Mouse (Mus musculus) gastrocnemius, postnatal 36 days (tissue): ENCODE measurements around the gene Camta1. TPM values are rescaled to one million over a fixed set of nuclear protein-coding genes. Genes with fewer than 3 reads are reported as not detected.

Experiments
- DNase-seq, 2 experiments: peaks; one replicate each; pipeline ENCODE4 v3.0.0; 2022
- intact Hi-C: fragments of 180-260 bp; cut with DNase I; formaldehyde crosslinking; loops from one replicate; pipeline ENCODE4 v1.15.1; 2025
- total RNA-seq, 2 experiments: library from RNA; stranded (reverse); gene quantifications; 2 replicates each; pipeline ENCODE4 v1.2.3; 2021

The Camta1 gene
- total RNA-seq, 2 experiments from 2014 or later, result 93.4 to 109 TPM

GRCm38 (mm10) chr4:151876400-151876799 is 14.7 kb upstream of the Camta1 start:
- DNase-seq, result no peak
- intact Hi-C loops, result no loop called here

GRCm38 (mm10) chr4:151863511-151863910 is 1.8 kb upstream of the Camta1 start:
- intact Hi-C loops, result loop anchor here (5.0 kb wide), 1 partner anchor 39 kb away; no protein-coding TSS in a partner anchor

DNA sequence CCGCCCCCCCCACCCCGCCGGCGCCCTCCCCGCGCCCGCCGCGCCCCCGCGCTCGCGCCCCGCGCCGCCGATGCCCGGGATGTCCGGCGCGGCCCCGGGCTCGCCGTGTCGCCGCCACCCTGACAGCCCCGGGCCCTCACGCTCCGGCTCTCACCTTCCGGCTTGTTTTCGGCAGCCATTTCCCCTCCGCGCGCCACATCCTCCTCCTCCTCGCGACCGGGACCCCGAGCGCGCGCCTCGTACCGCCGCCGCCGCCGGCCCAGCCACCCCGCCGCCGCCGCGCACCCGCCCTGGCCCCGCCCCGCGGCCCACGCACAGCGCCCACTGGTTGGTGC is 238 bp downstream of the Camta1 start:
- intact Hi-C loops, result loop anchor here (5.0 kb wide), 1 partner anchor 41 kb away; no protein-coding TSS in a partner anchor
- no peak for DNase-seq

More at GRCm38 (mm10) chr4:151863511-151863910, 1.8 kb upstream of the Camta1 start:
- no peak for DNase-seq

DNA sequence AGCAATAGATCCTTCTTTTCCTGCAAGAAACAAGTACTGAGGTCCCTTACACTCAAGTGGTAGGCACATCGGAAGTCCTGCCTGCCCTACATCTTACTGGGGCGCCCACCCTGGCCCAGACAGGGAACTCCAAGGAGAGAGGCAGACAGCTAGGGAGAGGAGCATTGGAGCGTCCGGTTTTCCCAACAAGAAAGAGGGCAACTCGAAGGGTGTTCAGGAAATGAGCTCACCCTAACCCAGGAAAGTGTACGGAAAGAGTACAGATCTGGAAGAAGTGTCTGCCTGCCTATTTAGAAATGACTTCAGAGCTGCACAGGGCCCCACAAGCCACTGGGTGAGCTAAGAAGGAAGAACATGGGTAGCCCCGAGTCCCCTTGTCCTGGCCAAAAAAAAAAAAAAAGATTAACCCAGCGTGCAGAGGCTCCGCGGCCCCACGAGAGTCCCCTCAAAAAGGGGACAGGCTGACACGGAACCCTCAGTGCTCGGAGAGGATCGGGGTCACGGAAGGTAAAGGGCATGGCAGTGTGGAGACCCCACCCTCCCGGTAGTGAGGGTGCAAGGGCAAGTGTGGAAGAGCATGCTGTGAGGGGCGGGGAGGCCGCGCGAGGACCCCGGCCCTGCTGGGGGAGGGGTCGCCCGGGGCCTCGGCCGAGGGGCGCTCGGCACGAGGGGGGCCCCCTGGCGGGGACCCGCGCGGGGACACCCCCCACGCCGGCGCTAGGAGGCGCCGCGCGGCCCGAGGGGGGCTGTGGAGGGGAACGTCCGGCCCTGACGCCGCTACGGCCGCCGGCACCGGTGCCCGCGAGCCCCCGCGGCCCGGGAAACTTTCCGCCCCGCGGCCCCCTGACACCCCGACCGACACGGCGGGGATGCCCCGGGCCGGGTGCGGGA is 990 bp downstream of the Camta1 start:
- intact Hi-C loops, result loop anchor here (5.0 kb wide), 1 partner anchor 42 kb away; no protein-coding TSS in a partner anchor
- no peak for DNase-seq

DNA sequence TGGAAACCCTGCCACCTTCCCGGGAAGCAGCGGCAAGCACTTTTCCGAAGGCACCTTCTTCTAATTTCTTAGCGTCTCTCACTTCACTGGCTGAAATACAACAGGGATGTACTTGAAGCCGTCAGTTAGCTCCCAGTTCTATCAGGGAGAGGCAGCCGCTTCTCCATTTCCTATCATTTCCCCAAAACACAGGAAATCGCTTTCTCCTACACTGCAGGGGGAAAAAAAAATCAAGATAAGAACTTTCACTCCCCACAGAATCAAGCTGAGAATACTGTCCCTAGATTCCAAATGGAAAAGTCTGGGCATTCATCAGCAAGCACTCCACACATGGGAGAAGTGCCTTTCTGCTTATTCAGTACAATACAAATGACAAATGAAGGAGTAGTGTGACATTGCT is 2.4 kb downstream of the Camta1 start:
- intact Hi-C loops, result loop anchor here (10.0 kb wide), 2 partner anchors 374 to 704 kb away; no protein-coding TSS in a partner anchor
- DNase-seq, result no peak

- DNase-seq, result no peak
- intact Hi-C loops, result loop anchor here (2.0 to 10.0 kb wide), 4 partner anchors 75 to 699 kb away; no protein-coding TSS in a partner anchor
Observed at GRCm38 (mm10) chr4:151853949-151854348, 7.7 kb downstream of the Camta1 start.

GRCm38 (mm10) chr4:151851179-151851578 is 10.5 kb downstream of the Camta1 start:
- DNase-seq, result peak in 1 of 2 experiments; percentile 13
- intact Hi-C loops, result loop anchor here (10.0 kb wide), 2 partner anchors 366 to 696 kb away; no protein-coding TSS in a partner anchor

DNA sequence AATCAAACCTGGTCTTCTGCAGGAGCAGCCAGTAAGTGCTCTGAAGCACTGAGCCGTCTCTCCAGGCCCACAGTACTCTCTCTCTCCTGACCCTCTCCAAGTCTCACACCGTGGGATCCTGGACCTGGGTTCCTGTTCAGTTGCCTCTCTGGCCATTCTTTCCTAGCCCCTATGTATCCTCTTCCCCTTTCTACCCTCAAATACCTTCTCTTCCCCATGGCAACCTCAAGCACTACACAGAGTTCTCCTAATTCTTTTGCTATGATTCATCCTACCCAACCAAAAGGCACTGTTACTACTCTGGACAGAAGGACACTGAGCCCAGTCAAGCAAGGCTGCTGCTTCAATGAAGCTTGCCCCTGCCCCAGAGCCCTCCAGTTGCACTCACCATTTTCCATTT is 19.1 kb downstream of the Camta1 start:
- intact Hi-C loops, result no loop called here
- DNase-seq, result no peak

- no peak for DNase-seq
- intact Hi-C loops, result no loop called here
Observed at GRCm38 (mm10) chr4:151838518-151838917, 23.2 kb downstream of the Camta1 start.

DNA sequence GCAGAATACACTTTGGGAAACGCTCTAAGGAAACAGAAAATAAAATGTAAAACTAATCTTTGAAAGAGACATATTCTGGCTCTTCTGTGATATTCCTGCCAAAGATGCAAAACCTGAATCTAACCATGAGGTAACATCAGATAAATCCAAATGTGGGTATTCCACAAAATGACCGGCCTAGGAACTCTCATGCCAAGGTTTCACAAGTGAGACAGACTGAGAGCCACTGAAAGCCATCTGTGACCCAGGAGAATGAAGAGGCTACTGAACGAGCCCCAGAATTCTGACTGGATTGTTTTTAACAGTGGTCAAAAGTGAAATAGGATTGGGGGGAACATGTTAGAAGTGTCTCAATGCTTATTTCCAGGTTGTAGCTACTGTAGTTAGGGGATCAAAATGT is 25.8 kb downstream of the Camta1 start:
- intact Hi-C loops, result no loop called here
- no peak for DNase-seq

- intact Hi-C loops, result no loop called here
- no peak for DNase-seq
Observed at GRCm38 (mm10) chr4:151834536-151834935, 27.1 kb downstream of the Camta1 start.

GRCm38 (mm10) chr4:151833940-151834449 is 27.7 kb downstream of the Camta1 start:
- intact Hi-C loops, result no loop called here
- DNase-seq, result no peak

GRCm38 (mm10) chr4:151827840-151828239 is 33.8 kb downstream of the Camta1 start:
- intact Hi-C loops, result no loop called here
- DNase-seq, result no peak

GRCm38 (mm10) chr4:151827356-151827755 is 34.3 kb downstream of the Camta1 start:
- DNase-seq, result no peak
- intact Hi-C loops, result no loop called here

DNA sequence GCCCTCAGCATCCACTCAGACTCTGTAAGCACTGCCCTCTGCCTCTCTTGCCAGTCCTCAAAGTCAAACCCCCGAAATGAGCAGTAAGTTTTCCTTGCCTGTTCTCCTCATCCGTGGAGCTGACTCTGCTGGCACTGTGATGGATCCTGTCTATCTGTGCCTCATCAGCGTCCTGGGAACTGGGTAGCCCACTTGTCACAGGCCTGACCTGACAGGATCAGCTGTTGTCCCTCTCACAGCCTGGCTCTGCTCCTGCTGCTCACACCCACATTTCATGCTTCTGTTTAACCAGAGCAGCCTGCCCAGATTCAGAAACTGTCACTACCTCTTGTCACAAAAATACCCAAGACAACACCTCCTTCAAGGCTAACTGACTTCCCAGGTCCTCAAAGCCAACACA is 37.7 kb downstream of the Camta1 start:
- peak in 1 of 2 experiments; percentile 19 for DNase-seq
- intact Hi-C loops, result no loop called here

DNA sequence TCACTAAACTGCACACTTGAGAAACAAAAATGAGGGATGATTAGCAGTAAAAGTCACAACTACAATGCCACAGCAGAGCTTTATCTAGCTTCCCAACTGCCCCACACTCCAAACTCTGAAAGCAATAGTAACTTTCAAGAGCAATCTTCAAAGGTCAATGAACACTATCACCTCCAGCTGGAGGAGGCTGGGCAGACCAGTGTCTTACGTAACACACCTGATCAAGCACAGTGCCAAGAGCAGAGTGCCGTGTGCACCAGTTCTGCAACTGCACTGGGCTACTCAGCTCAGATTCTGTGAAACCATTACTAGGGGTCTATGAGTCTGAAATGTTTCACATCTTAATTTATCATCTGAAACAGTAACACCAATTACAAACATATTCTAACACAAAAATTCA is 38.7 kb downstream of the Camta1 start:
- intact Hi-C loops, result no loop called here
- no peak for DNase-seq

DNA sequence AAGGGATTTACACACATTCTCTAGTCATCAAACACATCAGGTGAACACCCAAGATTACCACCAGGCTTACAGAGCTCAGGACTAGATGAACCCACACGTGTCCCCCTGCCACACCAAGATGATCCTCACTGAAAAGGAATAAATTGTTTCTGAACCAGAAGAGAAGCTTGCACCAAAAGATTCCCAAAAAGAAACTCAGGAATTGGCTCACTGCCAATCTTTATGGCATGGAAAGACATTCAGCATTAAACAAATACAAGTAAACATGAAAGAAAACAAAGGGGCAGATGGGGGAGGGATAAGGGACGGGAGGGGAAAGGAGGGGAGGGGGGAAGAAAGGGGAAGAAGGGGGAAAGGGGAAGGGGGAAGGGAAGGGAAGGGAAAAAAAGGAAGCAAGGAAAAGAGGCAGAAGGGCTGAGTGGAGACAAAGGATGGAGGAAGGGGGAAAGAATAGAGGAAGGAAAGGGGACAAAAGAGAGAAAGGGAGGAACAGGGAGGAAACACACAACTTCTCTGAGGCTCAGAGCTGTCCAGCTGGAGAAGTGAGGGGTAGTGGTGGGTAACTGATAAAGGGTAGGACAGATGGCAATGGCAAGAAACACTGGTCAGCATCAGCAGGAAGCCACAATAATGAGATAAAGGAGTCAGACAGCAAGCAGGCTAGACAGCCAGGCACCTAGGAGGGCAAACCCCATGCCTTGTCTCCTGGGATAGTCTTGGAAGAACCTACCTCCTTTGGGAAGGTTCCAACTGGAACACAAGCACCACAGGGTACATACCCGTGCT is 43.5 kb downstream of the Camta1 start:
- DNase-seq, result no peak

GRCm38 (mm10) chr4:151813711-151814110 is 48.0 kb downstream of the Camta1 start:
- intact Hi-C loops, result no loop called here
- no peak for DNase-seq

More for the DNA sequence above, 43.5 kb downstream of the Camta1 start:
- intact Hi-C loops, result no loop called here

DNA sequence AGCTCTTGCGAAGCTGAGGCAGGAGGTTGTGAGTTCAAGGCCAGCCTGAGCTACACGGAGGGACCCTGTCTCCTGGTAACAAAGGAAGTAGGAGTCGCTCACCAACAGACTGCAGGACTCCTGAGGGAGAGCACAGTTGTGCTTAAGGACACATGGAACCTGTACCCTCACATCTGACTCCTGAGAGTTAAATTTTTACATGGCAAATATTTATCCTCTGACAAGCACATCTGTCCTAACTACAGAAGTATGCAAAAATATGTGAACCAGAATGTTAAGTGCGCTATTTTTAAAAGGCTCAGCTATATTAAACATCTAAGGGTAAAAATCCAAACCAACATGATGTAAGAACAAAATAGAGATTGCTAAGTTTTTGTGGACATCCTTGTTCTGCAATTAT is 56.0 kb downstream of the Camta1 start:
- no peak for DNase-seq
- intact Hi-C loops, result no loop called here

- intact Hi-C loops, result no loop called here
- DNase-seq, result no peak
Observed at GRCm38 (mm10) chr4:151805046-151805445, 56.6 kb downstream of the Camta1 start.

DNA sequence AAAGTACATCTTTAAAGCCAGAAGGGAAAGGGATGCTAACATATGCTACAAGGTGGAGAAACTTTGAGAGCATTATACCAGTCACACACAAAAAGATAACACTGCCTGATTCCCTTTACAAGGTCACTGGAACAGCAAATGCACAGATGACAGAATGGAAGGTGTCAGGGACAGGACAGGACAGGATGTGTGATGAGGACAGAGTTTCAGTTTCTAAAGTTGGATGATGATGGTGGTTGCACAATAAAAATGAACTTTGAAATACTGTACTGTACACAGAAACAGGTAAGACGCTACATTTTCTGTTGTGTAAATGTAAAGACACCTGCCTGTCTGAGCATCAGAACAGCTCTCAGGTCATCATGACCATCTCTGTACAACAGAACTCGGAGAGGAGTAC is 57.5 kb downstream of the Camta1 start:
- intact Hi-C loops, result no loop called here
- DNase-seq, result no peak
